Mouse (Mus musculus) MEL (cell line): ENCODE measurements at regions not wholly inside any gene's neighbourhood (a gene's known extent, or its start where the extent isn't known, plus 50 kb on each side); places are given as distances from the start of the nearest gene placed in this dataset.

Experiments used
- DNase-seq: peaks from one replicate; pipeline ENCODE4 v3.0.0; 2011; ENCODE audit warnings: low read depth, low spot score
- H3K27ac ChIP-seq: 2 replicates; pipeline ENCODE4 v1.5.1; 2012; ENCODE audit warnings: low read depth, mild to moderate bottlenecking, control low read depth, low read length, moderate library complexity; ENCODE audit not compliant: control insufficient read depth
- H3K27me3 ChIP-seq, 2 experiments: fragments of 150-350 bp in 1 of 2; sonication (generic) in 1 of 2; 2 replicates each; pipeline ENCODE4 v1.6.1; 2012; ENCODE audit warnings: low read length in 2 of 2, mild to moderate bottlenecking in 2 of 2, improper control_type of control experiment in 1 of 2, moderate library complexity in 1 of 2; ENCODE audit not compliant: insufficient read depth in 2 of 2, control insufficient read depth in 1 of 2
- H3K36me3 ChIP-seq, 2 experiments: 2 replicates each; pipeline ENCODE4 v1.6.1; 2012 to 2014; ENCODE audit warnings: low read length in 2 of 2, improper control_type of control experiment in 1 of 2, inconsistent platforms in 1 of 2, mild to moderate bottlenecking in 1 of 2; ENCODE audit not compliant: insufficient read depth in 2 of 2, control insufficient read depth in 1 of 2
- H3K4me1 ChIP-seq, 2 experiments: fragments of 150-350 bp in 1 of 2; sonication (generic) in 1 of 2; 2 replicates each; pipeline ENCODE4 v1.6.1; 2012; ENCODE audit warnings: low read length in 2 of 2, improper control_type of control experiment in 1 of 2, mild to moderate bottlenecking in 1 of 2; ENCODE audit not compliant: insufficient read depth in 2 of 2, control insufficient read depth in 1 of 2
- H3K4me3 ChIP-seq, 2 experiments: fragments of 150-350 bp in 1 of 2; sonication (generic) in 1 of 2; 2 replicates each; pipeline ENCODE4 v1.5.1; 2012; ENCODE audit warnings: low read depth in 2 of 2, low read length in 2 of 2, mild to moderate bottlenecking in 2 of 2, moderate library complexity in 2 of 2, control low read depth in 1 of 2, improper control_type of control experiment in 1 of 2; ENCODE audit not compliant: control insufficient read depth in 1 of 2, insufficient read depth in 1 of 2
- H3K79me2 ChIP-seq: 2 replicates; pipeline ENCODE4 v1.6.1; 2012; ENCODE audit warnings: mild to moderate bottlenecking, low read length, moderate library complexity; ENCODE audit not compliant: control insufficient read depth, poor library complexity, insufficient read depth
- H3K9ac ChIP-seq: 2 replicates; pipeline ENCODE4 v1.6.1; 2012; ENCODE audit warnings: low read depth, mild to moderate bottlenecking, control low read depth, low read length, moderate library complexity; ENCODE audit not compliant: control insufficient read depth, poor library complexity, severe bottlenecking
- H3K9me3 ChIP-seq: fragments of 150-350 bp; sonication (generic); replicated peaks from 2 replicates; pipeline ENCODE4 v1.6.1; 2012; ENCODE audit warnings: mild to moderate bottlenecking, low read length, improper control_type of control experiment, moderate library complexity; ENCODE audit not compliant: insufficient read depth
- CHD1 ChIP-seq: IDR thresholded peaks from 2 replicates; pipeline ENCODE4 v1.6.1; 2012; ENCODE audit warnings: low read depth, mild to moderate bottlenecking, inconsistent platforms, low read length, improper control_type of control experiment
- CHD2 ChIP-seq: IDR thresholded peaks from 2 replicates; pipeline ENCODE4 v1.6.1; 2011; ENCODE audit warnings: low read length, improper control_type of control experiment
- E2F4 ChIP-seq: IDR thresholded peaks from 2 replicates; pipeline ENCODE4 v1.6.1; 2011; ENCODE audit warnings: low read depth, low read length, improper control_type of control experiment, borderline replicate concordance
- EP300 ChIP-seq, 2 experiments: IDR thresholded peaks; 2 replicates each; pipeline ENCODE4 v1.6.1; 2011; ENCODE audit warnings: improper control_type of control experiment in 2 of 2, low read length in 2 of 2, low read depth in 1 of 2, mild to moderate bottlenecking in 1 of 2
- ETS1 ChIP-seq: IDR thresholded peaks from 2 replicates; pipeline ENCODE4 v1.6.1; 2012; ENCODE audit warnings: low read depth, mild to moderate bottlenecking, inconsistent platforms, low read length, improper control_type of control experiment, moderate library complexity
- GABPA ChIP-seq: IDR thresholded peaks from 2 replicates; pipeline ENCODE4 v1.6.1; 2012; ENCODE audit warnings: low read depth, mild to moderate bottlenecking, inconsistent platforms, low read length, improper control_type of control experiment, moderate library complexity
- JUND ChIP-seq: IDR thresholded peaks from 2 replicates; pipeline ENCODE4 v1.6.1; 2011; ENCODE audit warnings: low read depth, mild to moderate bottlenecking, improper control_type of control experiment, low read length
- MEF2A ChIP-seq: IDR thresholded peaks from 2 replicates; pipeline ENCODE4 v1.6.1; 2014; ENCODE audit warnings: low read depth, mild to moderate bottlenecking, inconsistent platforms, low read length, improper control_type of control experiment; ENCODE audit not compliant: poor library complexity, insufficient replicate concordance, severe bottlenecking; ENCODE audit errors: extremely low read depth
- NRF1 ChIP-seq: IDR thresholded peaks from 2 replicates; pipeline ENCODE4 v1.6.1; 2014; ENCODE audit warnings: low read depth, mild to moderate bottlenecking, inconsistent platforms, low read length, improper control_type of control experiment, moderate library complexity; ENCODE audit not compliant: poor library complexity, insufficient read depth, severe bottlenecking
- POLR2A ChIP-seq, 2 experiments: IDR thresholded peaks; 2 replicates each; pipeline ENCODE4 v1.6.1; 2011 to 2012; ENCODE audit warnings: low read length in 2 of 2, mild to moderate bottlenecking in 2 of 2, control low read depth in 1 of 2, improper control_type of control experiment in 1 of 2, low read depth in 1 of 2, moderate library complexity in 1 of 2; ENCODE audit not compliant: control insufficient read depth in 1 of 2, insufficient read depth in 1 of 2, poor library complexity in 1 of 2
- RCOR1 ChIP-seq: IDR thresholded peaks from 2 replicates; pipeline ENCODE4 v1.6.1; 2012; ENCODE audit warnings: low read depth, mild to moderate bottlenecking, inconsistent platforms, low read length, improper control_type of control experiment
- UBTF ChIP-seq: IDR thresholded peaks from 2 replicates; pipeline ENCODE4 v1.6.1; 2012; ENCODE audit warnings: low read depth, mild to moderate bottlenecking, inconsistent platforms, low read length, improper control_type of control experiment, moderate library complexity, borderline replicate concordance; ENCODE audit not compliant: insufficient read depth
- ZKSCAN1 ChIP-seq: IDR thresholded peaks from 2 replicates; pipeline ENCODE4 v1.6.1; 2012; ENCODE audit warnings: low read depth, mild to moderate bottlenecking, inconsistent platforms, low read length, improper control_type of control experiment, moderate library complexity
- ZNF384 ChIP-seq: IDR thresholded peaks from 2 replicates; pipeline ENCODE4 v1.6.1; 2012; ENCODE audit warnings: low read depth, mild to moderate bottlenecking, inconsistent platforms, low read length, improper control_type of control experiment

GRCm38 (mm10) chr9:91462713-91463425 lies 97.3 kb upstream of the Zic1 start:
- H3K27me3 ChIP-seq: no peaks in the 10 kb centered on the region
- H3K79me2 ChIP-seq: no peaks in the 10 kb centered on the region
- H3K9ac ChIP-seq: no peak overlapping the region
- TF ChIP-seq POLR2A (IDR thresholded peaks at IDR 0.05; ENCODE audit: control insufficient read depth in 1 of 2, insufficient read depth in 1 of 2, low read depth in 1 of 2, low read length in 2 of 2, poor library complexity in 1 of 2): no peak
- TF ChIP-seq MEF2A: no peak
- TF ChIP-seq CHD1: no peak
- no peak for TF ChIP-seq JUND
- TF ChIP-seq EP300 (IDR thresholded peaks at IDR 0.05; ENCODE audit: low read depth in 1 of 2, low read length in 2 of 2): no peak
- TF ChIP-seq CHD2: no peak
- TF ChIP-seq ETS1: no peak
- no peak for TF ChIP-seq RCOR1
- no peak for TF ChIP-seq NRF1
- no peak for TF ChIP-seq E2F4
- TF ChIP-seq UBTF: no peak
- no peak for TF ChIP-seq ZNF384
- DNase-seq: no peak
- no peak overlapping the region for H3K4me3 ChIP-seq
- no peak overlapping the region for H3K27ac ChIP-seq
- H3K36me3 ChIP-seq: no peaks in the 10 kb centered on the region
- H3K9me3 ChIP-seq: no peaks in the 10 kb centered on the region
- no peaks in the 10 kb centered on the region for H3K4me1 ChIP-seq

GRCm38 (mm10) chr9:91459921-91460320 lies 94.3 kb upstream of the Zic1 start:
- no peaks in the 10 kb centered on the region for H3K27me3 ChIP-seq
- no peak for TF ChIP-seq CHD1
- TF ChIP-seq EP300 (IDR thresholded peaks at IDR 0.05; ENCODE audit: low read depth in 1 of 2, low read length in 2 of 2): no peak
- TF ChIP-seq GABPA: no peak
- no peak for TF ChIP-seq ZKSCAN1
- H3K4me3 ChIP-seq: no peak overlapping the region
- no peaks in the 10 kb centered on the region for H3K4me1 ChIP-seq
- H3K9me3 ChIP-seq: no peaks in the 10 kb centered on the region
- DNase-seq: peak; percentile 33
- no peaks in the 10 kb centered on the region for H3K79me2 ChIP-seq
- H3K9ac ChIP-seq: no peak overlapping the region
- H3K36me3 ChIP-seq: no peaks in the 10 kb centered on the region
- H3K27ac ChIP-seq: no peak overlapping the region
